Mouse (Mus musculus): ENCODE results near the gene Ehd2. TPM values are rescaled to one million over a fixed set of nuclear protein-coding genes. Genes with fewer than 3 reads are reported as not detected.
"Not testable (repeated sequence)": the region's sequence is repeated elsewhere in the genome, so short reads cannot be mapped to it uniquely, and the experiment has no call there.

Gene Ehd2
- total RNA-seq, 1 experiment from 2014 or later = 0.15 TPM

DNA sequence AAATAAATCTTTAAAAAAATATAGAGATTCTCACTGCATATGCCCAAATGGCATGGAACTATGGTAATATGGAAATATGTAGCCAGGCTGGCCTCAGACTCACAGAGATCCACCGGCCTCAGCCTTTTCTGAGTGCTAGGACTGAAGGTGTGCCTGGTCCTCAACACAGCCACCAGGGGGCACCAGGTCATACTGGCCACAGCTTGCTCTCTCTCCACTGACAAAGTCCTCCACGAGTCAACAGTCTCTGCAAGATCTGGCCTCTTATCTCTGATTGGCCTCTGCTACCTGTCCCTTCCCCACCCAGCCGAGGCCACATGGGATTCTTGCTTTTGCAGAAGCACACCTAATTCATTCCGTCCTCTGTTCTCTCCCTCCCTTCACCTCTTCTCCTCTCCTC is 37.5 kb downstream of the Ehd2 start:
- ATAC-seq (replicated peaks in 1 of 2; ENCODE audit: insufficient read depth in 1 of 2, low FRiP score in 2 of 2, low TSS enrichment in 1 of 2, low read depth in 1 of 2, poor library complexity in 2 of 2, severe bottlenecking in 2 of 2) = peak; percentile 86 to 89

DNA sequence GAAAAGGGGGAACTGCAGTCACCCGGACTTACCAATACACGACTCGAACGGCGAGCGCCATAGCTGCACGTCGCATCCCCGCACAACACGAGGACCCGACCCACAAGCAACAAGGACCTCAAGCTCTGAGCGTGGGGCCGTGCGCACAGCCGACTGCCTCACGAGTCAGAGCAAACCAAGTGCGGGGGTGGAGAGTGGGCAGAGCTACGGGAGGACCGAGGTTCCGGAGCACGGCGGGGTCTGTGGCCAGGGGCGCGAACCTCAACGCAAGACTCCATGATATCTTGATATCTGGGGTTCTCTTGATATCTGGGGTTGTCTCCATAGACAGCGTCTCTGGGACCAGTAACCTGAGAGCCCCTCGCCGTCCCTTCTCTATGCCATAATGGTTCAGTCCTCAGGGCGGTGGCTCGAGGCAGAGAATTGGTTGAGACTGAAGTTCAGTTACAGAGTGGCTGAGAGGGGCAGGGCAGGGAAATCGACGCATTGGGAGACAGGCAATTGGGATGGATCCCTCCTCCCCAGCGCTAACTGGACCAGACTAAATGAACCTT is 45.1 kb downstream of the Ehd2 start, which contains the start of gene Selenow:
Selenow (minus strand) TSS at position 183 of the 554 bp plus-strand sequence.
- ATAC-seq (replicated peaks in 1 of 2; ENCODE audit: insufficient read depth in 1 of 2, low FRiP score in 2 of 2, low TSS enrichment in 1 of 2, low read depth in 1 of 2, poor library complexity in 2 of 2, severe bottlenecking in 2 of 2) = peak; percentile 96

DNA sequence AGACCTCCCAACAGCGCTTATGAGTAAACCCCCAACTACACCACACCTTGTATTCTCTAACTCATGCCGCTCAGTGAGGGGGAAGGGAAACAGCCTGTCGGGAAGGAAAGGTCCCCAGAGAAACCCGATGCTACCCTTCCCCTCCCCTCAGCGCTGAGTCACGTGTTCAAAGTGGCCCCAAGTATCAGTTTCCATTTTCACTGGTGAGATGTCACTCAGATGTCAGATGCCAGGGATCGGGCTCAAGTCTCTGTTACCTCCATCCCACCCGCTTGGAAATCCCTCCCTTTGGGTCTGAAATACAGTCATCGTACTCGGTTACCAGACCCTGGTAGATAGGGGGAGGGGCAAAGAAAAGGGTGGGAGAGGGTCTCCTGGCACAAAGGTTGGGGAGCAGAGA is 45.6 kb downstream of the Ehd2 start:
- peak; percentile 27 to 29; a peak in 2 of 4 replicates for ATAC-seq (replicated peaks in 1 of 2; ENCODE audit: insufficient read depth in 1 of 2, low FRiP score in 2 of 2, low TSS enrichment in 1 of 2, low read depth in 1 of 2, poor library complexity in 2 of 2, severe bottlenecking in 2 of 2)

DNA sequence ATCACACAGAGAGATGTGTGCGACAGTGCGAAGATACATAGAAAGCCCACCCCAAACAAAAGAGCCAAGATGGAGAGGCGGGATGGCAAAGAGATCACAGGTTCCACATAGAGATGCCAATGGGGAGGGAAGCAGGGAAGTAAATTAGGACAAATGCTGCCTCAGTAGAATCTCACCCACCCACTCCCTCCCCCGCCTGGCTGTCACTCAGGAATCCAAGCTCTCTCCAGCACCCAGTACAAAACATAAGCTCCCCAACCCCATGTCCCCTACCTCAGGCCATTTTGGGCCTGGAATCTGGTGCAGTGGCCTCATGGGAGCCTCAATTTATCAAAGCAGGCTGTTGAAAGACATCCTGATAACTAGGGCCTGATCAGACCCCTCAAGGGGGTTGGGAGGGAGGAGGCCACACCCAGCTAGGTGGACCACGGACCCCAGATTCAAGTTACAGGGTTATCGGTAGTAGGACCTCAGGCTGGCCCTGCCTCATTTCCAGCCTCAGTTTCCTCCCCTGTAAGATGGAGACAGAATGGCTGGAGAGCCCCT is 46.6 kb downstream of the Ehd2 start:
- ATAC-seq (replicated peaks in 1 of 2; ENCODE audit: insufficient read depth in 1 of 2, low FRiP score in 2 of 2, low TSS enrichment in 1 of 2, low read depth in 1 of 2, poor library complexity in 2 of 2, severe bottlenecking in 2 of 2) = no peak

DNA sequence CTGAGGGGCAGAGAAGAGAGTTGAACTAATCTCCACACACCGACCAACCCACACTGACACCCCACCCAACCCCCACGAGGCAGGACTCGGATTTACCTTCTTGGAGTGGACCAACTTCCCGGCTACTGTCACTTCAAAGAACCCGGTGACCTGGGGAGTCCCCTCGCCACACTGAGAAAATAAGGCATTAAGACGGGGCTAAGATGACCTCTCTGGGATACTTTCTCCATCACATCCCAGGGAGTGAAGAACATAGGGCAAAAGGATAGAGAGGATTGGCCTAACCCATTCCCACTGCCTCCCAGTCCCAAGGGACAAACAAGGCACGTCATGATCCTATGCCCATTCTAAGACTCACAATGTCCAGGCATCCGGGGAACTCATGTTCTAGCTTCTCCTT is 47.4 kb downstream of the Ehd2 start:
- ATAC-seq (replicated peaks in 1 of 2; ENCODE audit: insufficient read depth in 1 of 2, low FRiP score in 2 of 2, low TSS enrichment in 1 of 2, low read depth in 1 of 2, poor library complexity in 2 of 2, severe bottlenecking in 2 of 2) = no peak

- no peak for ATAC-seq (replicated peaks in 1 of 2; ENCODE audit: insufficient read depth in 1 of 2, low FRiP score in 2 of 2, low TSS enrichment in 1 of 2, low read depth in 1 of 2, poor library complexity in 2 of 2, severe bottlenecking in 2 of 2)
Observed at GRCm38 (mm10) chr7:15918371-15918770, 49.0 kb downstream of the Ehd2 start.

DNA sequence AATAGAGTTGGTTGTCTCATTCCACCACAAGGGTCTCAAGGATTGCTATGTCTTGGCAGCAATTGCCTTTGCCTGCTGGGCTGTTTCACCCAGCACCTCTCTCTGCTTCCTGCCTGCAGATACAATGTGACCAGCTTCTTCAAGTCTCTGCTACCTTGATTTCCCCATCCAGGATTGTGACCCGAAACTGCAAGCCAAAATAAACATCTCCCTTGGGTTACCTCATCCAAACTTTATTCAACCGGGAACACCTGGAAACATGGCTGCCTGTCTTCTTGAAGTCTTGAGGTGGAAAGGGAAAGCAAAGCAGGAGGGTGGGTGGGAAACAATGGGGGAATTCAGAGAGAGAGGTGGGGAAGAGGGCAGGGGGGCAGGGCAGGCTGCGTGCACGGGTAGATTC is 50.4 kb downstream of the Ehd2 start:
- ATAC-seq (replicated peaks in 1 of 2; ENCODE audit: insufficient read depth in 1 of 2, low FRiP score in 2 of 2, low TSS enrichment in 1 of 2, low read depth in 1 of 2, poor library complexity in 2 of 2, severe bottlenecking in 2 of 2) = no peak

- ATAC-seq (replicated peaks in 1 of 2; ENCODE audit: insufficient read depth in 1 of 2, low FRiP score in 2 of 2, low TSS enrichment in 1 of 2, low read depth in 1 of 2, poor library complexity in 2 of 2, severe bottlenecking in 2 of 2) = no peak
Observed at GRCm38 (mm10) chr7:15916134-15916723, 51.1 kb downstream of the Ehd2 start.

GRCm38 (mm10) chr7:15915695-15916094 is 51.7 kb downstream of the Ehd2 start:
- not testable (repeated sequence) for ATAC-seq (replicated peaks in 1 of 2; ENCODE audit: insufficient read depth in 1 of 2, low FRiP score in 2 of 2, low TSS enrichment in 1 of 2, low read depth in 1 of 2, poor library complexity in 2 of 2, severe bottlenecking in 2 of 2)

DNA sequence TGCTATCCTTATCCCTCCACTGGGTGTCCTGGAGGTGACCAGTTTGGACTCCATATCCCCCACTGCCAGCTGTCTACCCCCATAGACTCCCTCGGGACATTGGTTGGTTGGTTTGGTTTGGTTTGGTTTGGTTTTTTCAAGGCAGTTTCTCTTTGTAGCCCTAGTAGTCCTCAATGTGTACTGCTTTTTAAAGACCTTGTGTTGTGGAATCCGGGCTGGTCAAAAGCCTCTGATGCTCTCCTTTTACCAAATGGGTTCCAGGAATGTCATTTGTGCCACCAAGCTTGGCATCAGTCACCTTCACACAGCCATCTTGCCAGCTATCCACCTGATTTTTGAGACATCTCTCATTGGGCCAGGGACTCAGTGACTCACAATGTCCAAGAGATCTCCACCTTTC is 52.6 kb downstream of the Ehd2 start:
- ATAC-seq (replicated peaks in 1 of 2; ENCODE audit: insufficient read depth in 1 of 2, low FRiP score in 2 of 2, low TSS enrichment in 1 of 2, low read depth in 1 of 2, poor library complexity in 2 of 2, severe bottlenecking in 2 of 2) = no peak

GRCm38 (mm10) chr7:15914252-15914651 is 53.1 kb downstream of the Ehd2 start:
- ATAC-seq (replicated peaks in 1 of 2; ENCODE audit: insufficient read depth in 1 of 2, low FRiP score in 2 of 2, low TSS enrichment in 1 of 2, low read depth in 1 of 2, poor library complexity in 2 of 2, severe bottlenecking in 2 of 2) = peak; percentile 63 to 68; a peak in 3 of 4 replicates

DNA sequence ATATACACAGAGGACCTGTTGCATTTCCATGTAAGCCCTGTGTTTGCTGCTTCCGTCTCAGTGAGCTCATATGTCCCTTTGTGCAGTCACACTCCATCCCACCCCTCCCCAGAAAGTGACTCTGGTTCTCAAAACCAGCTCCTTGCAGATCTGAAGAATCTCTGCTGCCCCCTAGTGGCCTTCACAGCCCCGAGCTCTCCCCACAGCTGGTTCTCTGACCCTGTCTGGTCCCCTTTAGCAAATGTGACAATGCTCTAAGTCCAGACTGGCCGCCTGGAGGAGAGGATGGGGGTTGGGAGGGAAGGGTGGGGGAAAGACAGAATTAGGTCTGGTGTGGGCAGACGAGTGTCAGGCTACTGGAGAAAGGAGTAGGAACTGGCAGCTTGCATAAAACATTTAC is 55.2 kb downstream of the Ehd2 start:
- ATAC-seq (replicated peaks in 1 of 2; ENCODE audit: insufficient read depth in 1 of 2, low FRiP score in 2 of 2, low TSS enrichment in 1 of 2, low read depth in 1 of 2, poor library complexity in 2 of 2, severe bottlenecking in 2 of 2) = peak; percentile 76 to 80

GRCm38 (mm10) chr7:15910521-15910920 is 56.8 kb downstream of the Ehd2 start:
- ATAC-seq (replicated peaks in 1 of 2; ENCODE audit: insufficient read depth in 1 of 2, low FRiP score in 2 of 2, low TSS enrichment in 1 of 2, low read depth in 1 of 2, poor library complexity in 2 of 2, severe bottlenecking in 2 of 2) = no peak

DNA sequence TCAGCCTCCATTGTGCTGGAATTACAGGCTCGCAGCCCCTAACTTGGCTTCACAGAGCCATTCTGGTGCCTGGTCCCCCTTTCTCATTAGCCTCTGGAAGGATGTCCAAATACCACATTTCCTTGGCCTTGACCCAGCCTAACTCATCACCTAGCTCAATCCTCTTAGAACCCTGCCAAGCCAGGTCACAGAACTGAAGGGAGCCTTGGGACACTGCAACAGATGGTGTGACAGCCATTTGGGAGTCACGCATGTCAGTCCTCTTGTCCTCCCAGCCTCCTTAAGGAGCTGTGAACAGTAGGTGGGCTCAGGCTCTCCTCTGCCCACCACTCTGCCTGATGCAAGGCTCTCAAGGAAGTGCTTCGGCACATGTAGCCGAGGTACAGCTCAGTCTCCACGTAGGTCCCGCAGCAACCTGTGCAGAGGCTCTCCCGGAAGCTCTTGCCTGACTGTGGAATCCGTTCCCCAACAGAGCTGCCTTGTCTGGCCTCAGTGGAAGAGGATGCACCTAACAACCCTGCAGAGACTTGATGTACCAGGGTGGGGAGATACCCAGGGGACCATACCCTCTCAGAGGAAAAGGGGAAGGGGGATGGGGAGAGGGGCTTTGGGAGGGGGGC is 59.3 kb downstream of the Ehd2 start:
- no peak for ATAC-seq (replicated peaks in 1 of 2; ENCODE audit: insufficient read depth in 1 of 2, low FRiP score in 2 of 2, low TSS enrichment in 1 of 2, low read depth in 1 of 2, poor library complexity in 2 of 2, severe bottlenecking in 2 of 2)

GRCm38 (mm10) chr7:15906602-15907001 is 60.8 kb downstream of the Ehd2 start:
- ATAC-seq (replicated peaks in 1 of 2; ENCODE audit: insufficient read depth in 1 of 2, low FRiP score in 2 of 2, low TSS enrichment in 1 of 2, low read depth in 1 of 2, poor library complexity in 2 of 2, severe bottlenecking in 2 of 2) = no peak

DNA sequence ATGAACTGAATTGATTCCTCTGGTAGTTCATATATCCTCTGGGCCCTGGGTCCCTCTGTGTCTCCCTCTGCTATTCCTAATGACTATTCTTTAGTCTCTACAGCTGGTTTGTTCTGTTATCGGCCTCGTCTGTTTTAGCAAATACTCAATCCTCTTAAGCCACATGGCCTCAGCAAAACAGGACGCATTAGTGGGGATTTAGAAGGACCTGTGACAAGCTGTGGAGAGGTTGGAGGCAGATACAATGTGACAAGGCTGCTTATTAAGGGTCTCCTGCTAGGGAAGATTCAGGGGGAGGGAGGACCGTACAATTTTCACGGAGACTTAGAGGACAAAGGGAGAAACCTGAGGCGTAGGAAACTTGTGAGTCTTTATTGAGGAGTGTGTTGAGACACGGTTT is 61.5 kb downstream of the Ehd2 start:
- ATAC-seq (replicated peaks in 1 of 2; ENCODE audit: insufficient read depth in 1 of 2, low FRiP score in 2 of 2, low TSS enrichment in 1 of 2, low read depth in 1 of 2, poor library complexity in 2 of 2, severe bottlenecking in 2 of 2) = no peak

DNA sequence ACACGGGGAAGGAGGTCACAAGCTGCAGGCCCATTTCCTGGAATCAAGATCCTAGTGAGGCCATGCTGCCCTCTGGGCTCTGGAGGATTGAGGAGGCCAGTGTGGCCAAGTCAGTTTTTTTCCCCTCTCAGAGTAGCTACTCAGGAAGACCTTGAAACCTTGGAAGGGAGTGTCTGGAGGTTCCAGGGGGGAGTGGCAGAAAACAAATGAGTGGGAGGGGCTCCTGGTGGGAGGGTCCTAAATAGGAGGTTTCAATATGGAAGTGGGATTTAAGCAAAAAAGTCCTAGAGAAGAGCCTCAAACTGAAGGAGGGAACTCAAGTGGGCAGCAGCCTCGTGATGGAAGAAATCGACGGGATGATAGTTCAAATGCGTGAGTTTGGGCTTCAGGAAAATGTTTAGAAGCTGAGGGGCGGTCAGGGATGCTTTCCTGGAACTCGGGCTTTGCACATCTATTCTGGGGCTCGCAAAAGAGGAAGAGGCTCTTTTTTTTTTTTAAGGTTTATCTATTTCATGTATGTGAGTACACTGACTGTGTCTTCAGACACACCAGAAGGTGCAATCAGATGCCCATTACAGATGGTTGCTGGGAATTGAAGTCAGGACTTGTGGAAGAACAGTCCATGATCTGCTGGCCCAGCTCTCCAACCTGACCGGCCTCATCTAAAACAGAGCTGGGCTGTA is 65.9 kb downstream of the Ehd2 start:
- ATAC-seq (replicated peaks in 1 of 2; ENCODE audit: insufficient read depth in 1 of 2, low FRiP score in 2 of 2, low TSS enrichment in 1 of 2, low read depth in 1 of 2, poor library complexity in 2 of 2, severe bottlenecking in 2 of 2) = no peak

Data from hematopoietic stem cell, adult 5-6 weeks (primary cell).